Mouse (Mus musculus) stomach, postnatal 0 days (tissue): Measurements from ENCODE around the gene Aldh18a1.

Source experiments
- CTCF ChIP-seq: IDR thresholded peaks from 2 replicates; pipeline ENCODE4 v1.5.1; 2016; ENCODE audit warnings: antibody characterized with exemption, low read depth, mild to moderate bottlenecking, moderate library complexity
- EP300 ChIP-seq: optimal IDR thresholded peaks from 2 replicates; pipeline ENCODE3; 2016; ENCODE audit warnings: antibody characterized with exemption

- TF ChIP-seq EP300 = no peak
- no peak for TF ChIP-seq CTCF
Observed at GRCm38 (mm10) chr19:40567616-40568015, 20.6 kb downstream of the Aldh18a1 start.
